Mouse (Mus musculus) embryonic stem cell, embryonic (primary cell): Measurements from ENCODE around the gene Prdx6.

ENCODE experiments used
- CTCF ChIA-PET, 4 experiments: fragments of 300-600 bp in 2 of 4; fragments of 350-600 bp in 2 of 4; sonication (Branson Sonifier 250); formaldehyde crosslinking; loops; one replicate each; lab custom pipeline; 2022; ENCODE audit warnings: inconsistent platforms in 2 of 4; lab: Charles Lee
- POLR2A ChIA-PET, 4 experiments: fragments of 300-600 bp in 2 of 4; fragments of 350-600 bp in 2 of 4; sonication (Branson Sonifier 250); formaldehyde crosslinking; loops; one replicate each; lab custom pipeline; 2022; ENCODE audit warnings: antibody characterized with exemption in 4 of 4, inconsistent platforms in 1 of 4; lab: Charles Lee

The Prdx6 gene

GRCm38 (mm10) chr1:161259142-161259541 is 8.1 kb upstream of the Prdx6 start:
- CTCF ChIA-PET, result no interaction called here
- POLR2A ChIA-PET, result interaction anchor here in 2 of 4 experiments (0.9 to 8.6 kb wide), 4 partner anchors 8 to 220 kb away, joined by 3 to 78 read pairs (median 4); partner anchors contain the start of gene Prdx6 (in 1 of the 2)

GRCm38 (mm10) chr1:161258331-161258730 is 7.3 kb upstream of the Prdx6 start:
- ChIA-PET CTCF (no interaction called here), POLR2A (interaction anchor here in 2 of 4 experiments (1.1 to 8.6 kb wide), 3 partner anchors 10 to 223 kb away, joined by 3 to 78 read pairs (median 32); partner anchors contain the start of gene Zbtb37 (in 1 of the 2))

GRCm38 (mm10) chr1:161256918-161257317 is 5.9 kb upstream of the Prdx6 start:
- POLR2A ChIA-PET, result interaction anchor here (0.6 to 8.6 kb wide), 25 partner anchors 8 to 1044 kb away, joined by 3 to 78 read pairs (median 4); partner anchors contain the start of genes Zbtb37 (in 2 of the 4), Cacybp (in 1 of the 4) and Pigc (in 1 of the 4)

GRCm38 (mm10) chr1:161254361-161254760 is 3.3 kb upstream of the Prdx6 start:
- CTCF ChIA-PET, result interaction anchor here in 2 of 4 experiments (0.7 to 1.0 kb wide), 2 partner anchors 16 to 1378 kb away, joined by 3 to 5 read pairs; no protein-coding TSS in a partner anchor
- POLR2A ChIA-PET, result interaction anchor here in 1 of 4 experiments (3.9 to 8.6 kb wide), 2 partner anchors 8 to 14 kb away, joined by 32 to 78 read pairs; no protein-coding TSS in a partner anchor

More at GRCm38 (mm10) chr1:161256918-161257317, 5.9 kb upstream of the Prdx6 start:
- CTCF ChIA-PET, result interaction anchor here in 3 of 4 experiments (0.6 to 2.1 kb wide), 5 partner anchors 14 to 127 kb away, joined by 3 to 12 read pairs (median 6); no protein-coding TSS in a partner anchor

GRCm38 (mm10) chr1:161252901-161253300 is 1.9 kb upstream of the Prdx6 start:
- CTCF ChIA-PET, result no interaction called here
- POLR2A ChIA-PET, result interaction anchor here in 2 of 4 experiments (1.0 to 10.5 kb wide), 10 partner anchors 11 to 347 kb away, joined by 3 to 156 read pairs (median 28); partner anchors contain the start of genes Zbtb37 (in 2 of the 2) and Rc3h1 (in 1 of the 2)

- ChIA-PET POLR2A (interaction anchor here in 2 of 4 experiments (0.8 to 10.5 kb wide), 19 partner anchors 12 to 347 kb away, joined by 3 to 156 read pairs (median 7); partner anchors contain the start of genes Zbtb37 (in 2 of the 2) and Rc3h1 (in 1 of the 2)), CTCF (interaction anchor here in 3 of 4 experiments (1.1 to 1.2 kb wide), 3 partner anchors 11 to 35 kb away, joined by 3 to 5 read pairs (median 3); no protein-coding TSS in a partner anchor)
Observed at GRCm38 (mm10) chr1:161252365-161252764, 1.3 kb upstream of the Prdx6 start.

DNA sequence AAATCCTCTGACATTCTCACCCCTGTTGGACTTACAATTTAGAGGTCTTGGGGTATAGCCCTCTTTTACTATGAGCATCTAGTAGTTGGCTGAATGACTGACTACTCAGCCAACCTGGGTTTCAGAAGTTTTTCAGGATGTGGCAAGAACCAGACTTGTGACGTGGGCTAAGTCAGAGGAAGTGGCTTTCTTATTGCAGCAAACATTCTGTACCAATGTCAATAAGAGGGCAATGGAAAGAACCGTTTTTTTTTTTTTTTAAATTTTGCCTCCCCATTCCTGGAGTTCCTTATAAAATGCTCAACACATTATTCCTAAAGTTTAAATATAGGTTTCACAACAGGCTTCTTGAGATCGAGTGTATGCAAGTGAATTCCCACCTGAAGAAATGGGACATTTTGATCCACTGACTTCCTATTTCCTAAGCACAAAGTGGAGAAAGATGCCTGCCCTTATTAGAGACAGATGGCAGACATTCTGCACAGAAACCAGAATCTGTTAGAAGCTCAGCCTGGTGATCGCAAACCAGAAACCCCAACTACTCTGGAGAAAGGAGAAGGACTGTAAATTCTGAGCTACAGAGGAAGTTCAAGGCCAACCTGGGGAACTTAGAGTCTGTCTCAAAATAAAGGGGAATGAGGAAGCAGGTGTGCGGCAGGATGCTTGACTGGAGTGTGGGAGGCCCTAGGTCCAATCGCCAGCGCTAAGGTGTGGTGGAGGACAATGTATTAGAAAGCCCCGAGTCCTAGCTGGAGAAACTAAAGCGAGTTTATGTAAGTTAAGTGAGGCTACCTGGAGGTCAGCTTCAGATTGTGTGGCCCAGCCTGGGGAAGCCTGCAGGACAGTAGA is 622 bp upstream of the Prdx6 start:
- ChIA-PET POLR2A (interaction anchor here (0.5 to 10.5 kb wide), 58 partner anchors 7 to 1092 kb away, joined by 3 to 156 read pairs (median 4); partner anchors contain the start of genes Zbtb37 (in 3 of the 4), Rc3h1 (in 2 of the 4), Ankrd45 (in 1 of the 4) and Klhl20 (in 1 of the 4)), CTCF (interaction anchor here in 3 of 4 experiments (0.5 to 1.2 kb wide), 8 partner anchors 12 to 1406 kb away, joined by 3 to 5 read pairs (median 3); no protein-coding TSS in a partner anchor)

- ChIA-PET POLR2A (interaction anchor here in 3 of 4 experiments (0.6 to 10.5 kb wide), 21 partner anchors 11 to 344 kb away, joined by 3 to 156 read pairs (median 6); partner anchors contain the start of genes Zbtb37 (in 3 of the 3) and Rc3h1 (in 1 of the 3)), CTCF (no interaction called here)
Observed at GRCm38 (mm10) chr1:161250031-161250603, 902 bp downstream of the Prdx6 start.

DNA sequence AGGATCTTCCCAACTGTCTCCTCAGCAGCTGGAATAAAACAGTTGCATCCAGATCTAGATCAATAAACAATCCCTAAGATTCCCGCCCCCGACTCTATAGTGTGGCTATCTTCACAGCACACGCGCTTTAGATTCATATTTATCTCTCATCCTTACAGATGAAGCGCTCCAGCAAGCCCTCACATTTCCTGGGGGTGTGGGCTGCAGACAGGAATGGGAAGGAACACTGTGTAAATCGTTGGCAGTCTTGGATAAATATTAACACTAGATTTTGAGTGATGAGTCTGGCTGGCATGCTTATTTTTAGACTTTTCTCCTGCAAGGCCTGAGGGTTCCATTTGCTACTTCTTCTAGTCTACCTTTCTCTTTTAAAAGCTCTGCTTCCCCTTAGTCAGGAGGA is 1.6 kb downstream of the Prdx6 start:
- CTCF ChIA-PET, result no interaction called here
- POLR2A ChIA-PET, result interaction anchor here in 3 of 4 experiments (0.6 to 10.5 kb wide), 16 partner anchors 10 to 221 kb away, joined by 3 to 156 read pairs (median 7); partner anchors contain the start of gene Zbtb37 (in 3 of the 3)

DNA sequence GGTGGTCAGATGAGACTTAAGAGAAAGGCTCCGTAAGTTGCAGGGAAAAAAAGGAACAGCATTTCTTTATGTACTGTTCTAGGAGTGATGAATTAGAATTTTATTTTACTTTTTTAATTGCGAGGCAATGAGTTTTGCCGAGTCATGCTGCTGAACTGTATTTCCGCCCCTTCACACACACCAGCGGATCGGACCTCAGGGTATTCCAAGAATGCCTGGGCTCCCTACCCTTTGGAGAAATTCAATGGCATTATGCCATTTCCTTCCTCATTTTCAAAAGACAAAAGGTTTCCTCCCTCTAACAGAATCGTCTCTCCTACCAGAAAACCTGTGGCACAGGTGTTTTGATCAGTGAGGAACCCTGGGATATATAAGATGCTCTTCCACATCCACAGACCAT is 2.3 kb downstream of the Prdx6 start:
- ChIA-PET POLR2A (interaction anchor here in 3 of 4 experiments (1.1 to 10.5 kb wide), 20 partner anchors 8 to 214 kb away, joined by 3 to 156 read pairs (median 8); partner anchors contain the start of genes Zbtb37 (in 2 of the 3) and Klhl20 (in 1 of the 3)), CTCF (interaction anchor here in 1 of 4 experiments (1.8 kb wide), 1 partner anchor 53 kb away, joined by 5 read pairs; no protein-coding TSS in a partner anchor)

GRCm38 (mm10) chr1:161247643-161248580 is 3.1 kb downstream of the Prdx6 start:
- ChIA-PET POLR2A (interaction anchor here (0.6 to 10.5 kb wide), 29 partner anchors 8 to 514 kb away, joined by 3 to 156 read pairs (median 5); partner anchors contain the start of genes Rc3h1 (in 2 of the 4), Zbtb37 (in 2 of the 4), Ankrd45 (in 1 of the 4) and Klhl20 (in 1 of the 4)), CTCF (interaction anchor here in 1 of 4 experiments (1.0 to 1.8 kb wide), 2 partner anchors 33 to 52 kb away, joined by 4 to 5 read pairs; no protein-coding TSS in a partner anchor)

GRCm38 (mm10) chr1:161247176-161247575 is 3.8 kb downstream of the Prdx6 start:
- CTCF ChIA-PET, result interaction anchor here in 1 of 4 experiments (1.0 to 1.8 kb wide), 2 partner anchors 32 to 52 kb away, joined by 4 to 5 read pairs; no protein-coding TSS in a partner anchor
- POLR2A ChIA-PET, result interaction anchor here (0.7 to 10.5 kb wide), 24 partner anchors 8 to 341 kb away, joined by 3 to 156 read pairs (median 6); partner anchors contain the start of genes Rc3h1 (in 2 of the 4), Zbtb37 (in 2 of the 4) and Ankrd45 (in 1 of the 4)

- POLR2A ChIA-PET, result interaction anchor here in 2 of 4 experiments (1.0 to 13.2 kb wide), 10 partner anchors 10 to 203 kb away, joined by 3 to 156 read pairs (median 4); partner anchors contain the start of genes Prdx6 (in 2 of the 2) and Zbtb37 (in 1 of the 2)
- CTCF ChIA-PET, result interaction anchor here in 1 of 4 experiments (0.5 kb wide), 1 partner anchor 27 kb away, joined by 3 read pairs; no protein-coding TSS in a partner anchor
Observed at GRCm38 (mm10) chr1:161237750-161238149, 13.3 kb downstream of the Prdx6 start.

GRCm38 (mm10) chr1:161237339-161237738 is 13.7 kb downstream of the Prdx6 start:
- ChIA-PET CTCF (interaction anchor here in 1 of 4 experiments (0.5 kb wide), 1 partner anchor 28 kb away, joined by 3 read pairs; no protein-coding TSS in a partner anchor), POLR2A (interaction anchor here in 3 of 4 experiments (1.0 to 13.2 kb wide), 12 partner anchors 10 to 202 kb away, joined by 3 to 156 read pairs (median 4); partner anchors contain the start of genes Prdx6 (in 2 of the 3) and Zbtb37 (in 1 of the 3))

DNA sequence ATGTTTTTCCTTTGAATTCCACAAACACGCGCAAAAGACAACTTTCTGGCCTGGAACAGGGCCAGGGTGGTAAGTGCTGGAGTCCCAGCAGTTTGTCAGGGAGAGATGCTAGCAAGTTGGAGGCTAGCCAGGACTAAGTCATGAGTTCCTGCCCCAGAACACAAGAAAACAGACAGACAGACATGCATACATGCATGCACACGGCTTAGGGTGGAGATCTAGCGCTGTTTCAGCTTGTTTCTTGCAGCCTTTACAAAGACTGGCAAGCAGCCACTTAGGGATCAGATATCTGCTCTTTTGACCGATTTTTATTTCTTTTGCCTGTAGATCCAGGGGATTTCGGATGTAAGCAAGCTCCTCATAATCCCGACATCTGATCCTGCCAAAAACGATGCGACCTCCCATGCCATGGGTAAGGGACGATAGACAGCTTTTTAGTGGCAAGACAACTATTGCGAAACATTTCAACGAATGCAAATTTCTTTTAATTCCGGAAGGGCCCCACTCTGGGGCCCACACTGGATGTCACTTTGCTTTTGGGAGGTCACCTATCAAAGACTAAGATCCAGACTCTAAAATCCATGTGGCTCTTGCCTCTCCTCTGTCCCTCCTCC is 17.7 kb downstream of the Prdx6 start:
- ChIA-PET CTCF (interaction anchor here in 2 of 4 experiments (1.2 to 1.7 kb wide), 2 partner anchors 38 to 39 kb away, joined by 3 to 4 read pairs; no protein-coding TSS in a partner anchor), POLR2A (interaction anchor here in 2 of 4 experiments (1.1 to 13.2 kb wide), 5 partner anchors 14 to 198 kb away, joined by 3 to 156 read pairs (median 6); partner anchors contain the start of gene Prdx6 (in 2 of the 2))
